ENCODE assay signal across 15 mouse cellular contexts in genomic region chr16:50572557-50572956, GRCm38 (mm10). TPM values are rescaled to one million over a fixed set of nuclear protein-coding genes. Genes with fewer than 3 reads are reported as not detected.
DNase-seq lines count a peak whose midpoint lies in the region; ATAC-seq lines count a peak whose summit lies in the region.
"Had no signal": no experiment of that assay in that cellular context is flagged by ENCODE, and none has a peak within 500 bp of the region (broad histone marks: within the 10 kb centered on the region; RNA-seq: fewer than 3 reads in every experiment).

No protein-coding gene starts in this region.

- no peak overlapping the region for H3K9ac ChIP-seq in forebrain, embryonic 14.5 days (ENCODE audit: low read length)
- no peak overlapping the region for H3K9ac ChIP-seq in forebrain, embryonic 11.5 days (ENCODE audit: low read length)
- no peak overlapping the region for H3K9ac ChIP-seq in kidney, embryonic 15.5 days
- H3K9ac ChIP-seq: liver, embryonic 12.5 days had no signal

- no peaks in the 10 kb centered on the region for H3K9me3 ChIP-seq in forebrain, embryonic 14.5 days (replicated peaks; ENCODE audit: control insufficient read depth, low read length)
- no peaks in the 10 kb centered on the region for H3K9me3 ChIP-seq in forebrain, embryonic 11.5 days (ENCODE audit: control insufficient read depth, low read length)
- no peaks in the 10 kb centered on the region for H3K9me3 ChIP-seq in kidney, embryonic 15.5 days (replicated peaks)
- H3K9me3 ChIP-seq: liver, embryonic 12.5 days had no signal

- no peaks in the 10 kb centered on the region for H3K27me3 ChIP-seq in forebrain, embryonic 14.5 days (replicated peaks; ENCODE audit: control insufficient read depth, insufficient read depth, low read length)
- no peaks in the 10 kb centered on the region for H3K27me3 ChIP-seq in forebrain, embryonic 11.5 days (ENCODE audit: control insufficient read depth, insufficient read depth, low read length)
- no peaks in the 10 kb centered on the region for H3K27me3 ChIP-seq in kidney, embryonic 15.5 days
- H3K27me3 ChIP-seq: liver, embryonic 12.5 days had no signal

- no peak overlapping the region for H3K4me2 ChIP-seq in forebrain, embryonic 14.5 days (ENCODE audit: low read length)
- H3K4me2 ChIP-seq in forebrain, embryonic 11.5 days (ENCODE audit: low read depth, low read length, severe bottlenecking), result no peak overlapping the region
- H3K4me2 ChIP-seq in kidney, embryonic 15.5 days, result no peak overlapping the region
- H3K4me2 ChIP-seq: liver, embryonic 12.5 days had no signal

- intact Hi-C loops in left cerebral cortex, postnatal 36 days (cut with DNase I), result no loop called here

- H3K4me1 ChIP-seq in forebrain, embryonic 14.5 days (ENCODE audit: control insufficient read depth, insufficient read depth, low read length), result no peaks in the 10 kb centered on the region
- no peaks in the 10 kb centered on the region for H3K4me1 ChIP-seq in forebrain, embryonic 11.5 days (replicated peaks; ENCODE audit: control insufficient read depth, insufficient read depth, low read length)
- H3K4me1 ChIP-seq in kidney, embryonic 15.5 days, result no peaks in the 10 kb centered on the region
- H3K4me1 ChIP-seq: liver, embryonic 12.5 days had no signal

- 71% methylated on average over 13 of the region's 13 CpGs for WGBS in forebrain, embryonic 14.5 days
- 86% methylated on average over 13 of the region's 13 CpGs for WGBS in forebrain, embryonic 11.5 days
- 58% methylated on average over 13 of the region's 13 CpGs for WGBS in kidney, embryonic 15.5 days

- no peaks in the 10 kb centered on the region for H3K36me3 ChIP-seq in forebrain, embryonic 14.5 days (ENCODE audit: control insufficient read depth, insufficient read depth, low read length)
- H3K36me3 ChIP-seq in forebrain, embryonic 11.5 days (ENCODE audit: control insufficient read depth, insufficient read depth, low read length), result no peaks in the 10 kb centered on the region
- H3K36me3 ChIP-seq in kidney, embryonic 15.5 days, result no peaks in the 10 kb centered on the region
- H3K36me3 ChIP-seq: liver, embryonic 12.5 days had no signal

- H3K4me3 ChIP-seq in forebrain, embryonic 14.5 days (ENCODE audit: low read depth, low read length), result no peak overlapping the region
- H3K4me3 ChIP-seq in forebrain, embryonic 11.5 days (ENCODE audit: low read depth, low read length), result no peak overlapping the region
- H3K4me3 ChIP-seq in kidney, embryonic 15.5 days (replicated peaks), result no peak overlapping the region
- H3K4me3 ChIP-seq: liver, embryonic 12.5 days had no signal

- DNase-seq in forebrain, embryonic 14.5 days (ENCODE audit: low spot score), result peak; percentile 81
- no peak for DNase-seq in forebrain, embryonic 11.5 days (ENCODE audit: low spot score)
- peak; percentile 15 for DNase-seq in right cerebral cortex, adult 18-20 months
- DNase-seq in right cerebral cortex, postnatal 14 days, result no peak
- DNase-seq in left cerebral cortex, postnatal 36 days (ENCODE audit: low spot score in 2 of 2), result peak; percentile 6 to 11
- DNase-seq in thymus, postnatal 0 days (ENCODE audit: low spot score), result no peak
- DNase-seq in cerebellum, postnatal 25 days, result no peak
- DNase-seq: cerebellum, postnatal 14 days; heart, adult 11 months; heart, postnatal 36 days; kidney, postnatal 25 days had no signal

- no peak overlapping the region for H3K27ac ChIP-seq in forebrain, embryonic 14.5 days (ENCODE audit: low read depth, low read length)
- no peak overlapping the region for H3K27ac ChIP-seq in forebrain, embryonic 11.5 days (ENCODE audit: low read depth, low read length)
- H3K27ac ChIP-seq in kidney, embryonic 15.5 days, result no peak overlapping the region
- H3K27ac ChIP-seq: liver, embryonic 12.5 days had no signal

- ATAC-seq in forebrain, embryonic 14.5 days, result peak; percentile 85
- no peak for ATAC-seq in forebrain, embryonic 11.5 days (replicated peaks; ENCODE audit: low FRiP score)
- ATAC-seq in kidney, embryonic 15.5 days (replicated peaks; ENCODE audit: low FRiP score), result no peak
- ATAC-seq: liver, embryonic 12.5 days had no signal

RNA-seq across cellular contexts. Expression of gene Ccdc54, which starts 18.4 kb away (rescaled TPM):
- polyA plus RNA-seq in forebrain, embryonic 14.5 days (2014; fragmentation: Nextera tagmentation; extraction: Ambion mirVana), result not detected in 2 replicates
- polyA plus RNA-seq in forebrain, embryonic 11.5 days (2014; fragmentation: Nextera tagmentation; extraction: Ambion mirVana), result not detected in 2 replicates
- not detected for total RNA-seq in left cerebral cortex, postnatal 36 days (2021)
- polyA plus RNA-seq in thymus, postnatal 0 days (2015; fragmentation: Nextera tagmentation; extraction: Ambion mirVana), result not detected in 2 replicates
- polyA plus RNA-seq in kidney, embryonic 15.5 days (2015; fragmentation: Nextera tagmentation; extraction: Ambion mirVana), result not detected in 2 replicates
- total RNA-seq: heart, postnatal 36 days; megakaryocyte, adult 5-6 weeks had no signal
- polyA plus RNA-seq: intestine, embryonic 14.5 days; liver, embryonic 12.5 days had no signal

Comparison
In these comparisons a context has a peak if more than half of its experiments do, and no peak if none do; other contexts are left out.
1. DNase-seq: peak in forebrain, embryonic 14.5 days (single experiment), right cerebral cortex, adult 18-20 months (single experiment) and left cerebral cortex, postnatal 36 days (2 of 2); none in forebrain, embryonic 11.5 days (single experiment), right cerebral cortex, postnatal 14 days (single experiment), thymus, postnatal 0 days (single experiment) and cerebellum, postnatal 25 days (0 of 2).